Mouse (Mus musculus) right cerebral cortex, postnatal 4 days (tissue): ENCODE measurements around the gene Knl1.
"Not testable (repeated sequence)": the region's sequence is repeated elsewhere in the genome, so short reads cannot be mapped to it uniquely, and the experiment has no call there.

Experiments used
- DNase-seq: peaks from one replicate; pipeline ENCODE4 v3.0.0-alpha.2; 2022

Knl1 gene

DNA sequence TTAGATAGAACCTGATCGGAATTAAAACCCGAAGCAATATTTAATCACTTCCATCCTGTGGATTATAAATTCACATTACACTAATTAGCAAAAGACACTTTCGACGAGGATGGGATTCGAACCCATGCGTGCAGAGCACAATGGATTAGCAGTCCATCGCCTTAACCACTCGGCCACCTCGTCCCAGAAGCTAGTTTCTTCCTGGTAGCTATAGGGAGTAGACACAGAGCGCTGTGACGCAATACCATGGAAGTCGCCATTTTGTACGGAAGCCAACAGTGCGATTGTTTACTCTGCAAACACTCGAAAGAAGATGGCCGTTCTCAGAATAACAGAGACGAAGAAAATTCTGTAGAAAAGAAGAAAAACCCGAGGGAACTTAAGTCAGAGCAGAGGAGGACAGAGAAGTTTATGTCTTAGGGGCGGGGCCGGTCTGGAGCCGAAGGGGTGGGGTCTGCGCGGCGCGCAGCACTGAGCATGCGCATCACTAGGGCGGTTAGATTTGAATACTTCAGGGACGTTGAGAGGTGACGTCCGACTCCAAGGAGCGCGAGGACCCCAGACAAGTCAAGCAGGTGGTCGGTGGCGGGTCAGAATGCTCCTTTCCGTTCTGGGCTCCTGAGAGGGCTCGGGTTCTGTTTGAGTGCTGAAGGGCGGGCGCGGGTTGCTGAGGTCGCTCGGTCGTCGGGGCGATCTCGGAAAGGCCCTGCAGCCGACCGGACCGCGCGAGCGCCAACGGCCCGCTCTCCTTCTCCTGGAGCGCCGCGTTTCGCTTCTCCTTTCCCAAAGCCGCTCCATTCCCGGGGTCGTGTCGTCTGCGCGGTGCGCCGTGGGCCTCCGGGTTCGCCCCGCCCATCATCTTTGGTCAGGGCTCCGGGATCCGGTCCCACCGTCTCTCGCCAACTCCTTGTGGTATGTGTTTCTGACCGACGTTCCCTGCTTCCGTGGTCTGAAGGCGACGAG lies at the start of gene Knl1:
Gene Knl1, plus strand, starts transcription at position 471 of the 963 bp plus-strand sequence.
- peak; percentile 96 for DNase-seq

DNA sequence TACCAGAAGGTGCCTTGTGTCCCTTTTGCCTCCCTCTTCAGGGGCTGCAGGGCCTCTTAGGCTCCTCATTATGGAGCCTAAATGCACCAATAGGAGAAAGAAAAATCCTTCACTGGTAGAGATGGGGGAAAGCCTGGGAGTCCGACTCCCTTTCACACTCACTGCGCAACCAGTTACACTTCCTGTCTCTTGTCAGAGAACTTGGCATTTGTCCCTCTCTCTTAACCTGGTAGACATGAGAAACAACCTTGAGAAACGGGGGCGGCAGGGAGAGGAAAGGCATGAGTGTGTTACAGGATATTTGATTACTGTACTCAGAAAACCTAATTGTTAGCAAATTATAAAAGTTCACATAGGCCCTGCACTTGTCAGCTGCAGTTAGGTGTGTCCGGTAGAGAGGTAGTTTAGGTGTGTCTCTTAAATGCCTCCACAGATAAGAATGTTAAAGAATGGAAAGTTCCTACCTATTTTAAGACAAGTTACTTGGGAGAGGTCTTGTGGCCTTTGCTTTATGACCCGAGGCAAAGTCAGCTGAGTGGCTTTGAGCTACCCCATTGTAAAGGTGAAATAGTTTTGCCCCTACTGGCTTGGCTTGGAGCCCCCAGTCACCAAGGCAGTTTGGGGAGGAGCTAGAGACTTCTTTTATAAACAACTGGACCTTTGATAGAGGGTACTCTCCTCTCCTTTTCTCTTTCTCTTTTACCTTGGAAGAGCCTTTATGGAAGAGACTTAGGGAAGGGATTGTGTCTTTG lies 48.6 kb upstream of the Knl1 start:
- DNase-seq = no peak

DNA sequence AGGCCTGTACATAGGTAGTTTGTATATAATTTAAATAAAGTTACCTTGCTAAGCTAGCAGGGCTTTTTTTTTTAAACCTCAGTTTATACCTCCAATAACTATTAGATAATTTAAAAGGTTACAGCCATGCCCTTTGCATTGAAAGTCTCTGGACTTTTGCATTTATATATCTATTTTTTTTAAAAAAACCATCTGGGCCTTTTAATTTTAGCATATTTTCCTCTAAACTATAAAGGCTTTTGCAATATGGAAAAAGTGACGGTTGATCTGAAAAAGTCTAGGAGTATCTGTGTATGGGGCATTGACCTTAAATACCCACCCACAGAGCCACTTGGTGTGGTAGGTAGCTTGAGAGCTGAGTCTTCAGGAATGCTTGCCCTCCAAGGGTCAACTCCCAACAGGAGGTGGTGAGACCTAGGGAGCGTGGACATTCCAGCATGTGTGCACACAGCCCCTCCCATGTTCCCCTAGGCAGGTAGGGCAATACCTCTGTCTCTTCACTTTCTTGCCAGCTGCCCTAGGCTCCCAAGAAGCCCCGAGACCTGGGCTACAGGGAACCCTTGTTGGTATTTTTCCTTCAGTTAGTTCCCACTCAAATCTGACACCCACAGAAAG lies 47.8 kb upstream of the Knl1 start:
- no peak for DNase-seq

DNA sequence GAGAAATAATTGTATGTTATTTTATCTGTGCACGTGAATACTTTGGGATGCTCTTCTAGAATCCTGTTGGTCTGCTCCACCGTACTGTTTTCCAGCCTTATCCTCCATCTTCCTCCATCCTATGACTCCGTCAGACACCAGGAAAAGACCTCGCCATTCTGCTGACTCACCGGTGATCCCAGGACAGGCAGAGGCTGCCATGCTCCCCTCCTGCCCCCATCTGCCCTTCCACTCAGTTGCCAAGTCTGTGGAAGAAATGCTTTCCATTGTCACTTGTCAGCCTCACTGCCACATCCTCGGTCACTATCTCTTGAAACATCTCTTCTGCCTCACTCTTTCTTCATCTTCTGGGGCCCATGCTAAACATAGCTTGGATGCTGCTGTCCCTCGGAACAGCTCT lies 40.0 kb upstream of the Knl1 start:
- DNase-seq = no peak

DNA sequence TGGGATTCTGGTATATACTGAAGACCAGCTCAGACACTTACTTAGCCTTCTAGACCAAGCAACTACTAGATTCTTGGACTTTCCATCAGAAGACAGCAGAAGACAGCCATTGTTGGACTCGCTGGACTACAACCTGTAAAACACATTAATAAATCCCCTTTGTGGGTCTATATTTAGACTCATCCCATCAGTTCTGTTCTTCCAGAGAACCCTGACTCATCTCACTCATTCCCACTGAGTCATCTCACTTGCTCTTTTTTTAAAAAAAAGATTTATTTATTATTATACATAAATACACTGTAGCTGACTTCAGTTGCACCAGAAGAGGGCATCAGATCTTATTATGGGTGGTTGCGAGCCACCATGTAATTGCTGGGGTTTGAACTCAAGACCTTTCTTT lies 37.5 kb upstream of the Knl1 start:
- no peak for DNase-seq

DNA sequence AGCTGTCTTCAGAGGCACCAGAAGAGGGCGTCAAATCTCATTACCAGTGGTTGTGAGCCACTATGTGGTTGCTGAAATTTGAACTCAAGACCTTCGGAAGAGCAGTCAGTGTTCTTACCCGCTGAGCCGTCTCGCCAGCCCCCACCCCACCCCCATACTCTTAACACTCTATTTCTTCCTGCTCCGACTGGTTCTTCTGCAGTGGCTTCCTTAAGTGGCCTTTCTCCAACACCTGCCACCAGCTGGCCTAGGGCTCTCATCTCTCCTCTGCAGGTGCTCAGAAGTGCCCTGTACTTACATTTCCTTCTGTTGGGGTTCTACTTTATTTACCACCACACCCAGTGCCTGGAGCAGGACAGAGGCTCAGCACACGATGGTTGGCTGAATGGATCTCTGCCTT lies 31.9 kb upstream of the Knl1 start:
- no peak for DNase-seq

DNA sequence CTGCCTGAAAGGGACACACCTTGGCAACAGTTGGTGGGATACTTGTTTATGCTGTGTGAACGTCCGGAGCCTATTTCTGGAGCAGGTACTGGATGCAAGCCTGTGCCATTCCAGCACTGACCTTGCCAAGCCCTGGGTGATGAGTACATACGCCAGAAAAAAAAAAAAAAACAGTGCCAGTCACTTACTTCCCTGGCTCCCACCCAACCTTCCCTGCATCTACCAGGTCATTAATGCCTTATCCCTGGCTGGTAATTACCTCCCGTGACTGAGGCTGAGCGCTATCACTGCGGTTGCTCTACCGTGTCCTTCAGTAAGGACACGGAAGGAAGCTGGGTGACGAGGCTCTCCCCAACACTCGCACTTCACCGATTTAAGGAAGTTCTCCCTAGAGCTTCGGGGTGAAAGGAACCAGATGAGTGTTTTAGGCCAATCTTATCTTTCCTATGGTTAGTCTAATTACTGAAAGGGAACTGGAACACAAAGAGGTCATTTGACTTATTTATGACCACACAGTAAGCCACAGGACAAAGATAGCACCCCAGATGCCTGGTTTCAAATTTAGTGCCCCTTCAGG lies 31.2 kb upstream of the Knl1 start:
- DNase-seq = no peak

DNA sequence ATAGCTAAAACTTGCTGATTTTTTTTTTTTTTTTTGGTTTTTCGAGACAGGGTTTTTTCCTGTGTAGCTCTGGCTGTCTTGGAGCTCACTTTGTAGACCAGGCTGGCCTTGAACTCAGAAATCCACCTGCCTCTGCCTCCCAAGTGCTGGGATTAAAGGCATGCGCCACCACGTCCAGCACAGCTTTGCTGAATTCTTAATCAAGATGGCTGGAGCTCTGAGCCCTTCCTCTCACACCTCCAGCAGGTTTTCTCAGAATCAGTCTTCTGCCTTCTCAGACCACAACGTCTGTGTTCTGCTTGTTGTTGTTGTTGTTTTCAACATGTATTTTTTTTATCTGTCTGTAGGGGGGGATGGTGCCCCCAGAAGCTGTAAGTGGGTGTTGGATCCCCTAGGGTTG lies 30.6 kb upstream of the Knl1 start:
- not testable (repeated sequence) for DNase-seq

DNA sequence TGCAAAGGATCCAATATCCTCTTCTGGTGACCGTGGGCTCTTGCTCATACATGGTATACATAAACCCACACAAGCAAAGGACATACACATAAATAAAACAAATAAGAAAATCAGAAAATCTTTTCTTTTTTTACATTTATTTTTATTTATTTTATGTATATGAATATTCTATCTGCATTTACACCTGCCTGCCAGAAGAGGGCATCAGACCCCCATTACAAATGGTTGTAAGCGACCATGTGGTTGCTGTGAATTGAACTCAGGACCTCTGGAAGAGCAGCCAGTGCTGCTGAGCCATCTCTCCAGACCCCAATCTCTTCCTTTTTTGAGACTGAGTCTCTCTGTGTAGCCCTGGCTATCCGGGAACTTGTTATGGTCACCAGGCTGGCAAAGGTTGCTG lies 29.3 kb upstream of the Knl1 start:
- no peak for DNase-seq

DNA sequence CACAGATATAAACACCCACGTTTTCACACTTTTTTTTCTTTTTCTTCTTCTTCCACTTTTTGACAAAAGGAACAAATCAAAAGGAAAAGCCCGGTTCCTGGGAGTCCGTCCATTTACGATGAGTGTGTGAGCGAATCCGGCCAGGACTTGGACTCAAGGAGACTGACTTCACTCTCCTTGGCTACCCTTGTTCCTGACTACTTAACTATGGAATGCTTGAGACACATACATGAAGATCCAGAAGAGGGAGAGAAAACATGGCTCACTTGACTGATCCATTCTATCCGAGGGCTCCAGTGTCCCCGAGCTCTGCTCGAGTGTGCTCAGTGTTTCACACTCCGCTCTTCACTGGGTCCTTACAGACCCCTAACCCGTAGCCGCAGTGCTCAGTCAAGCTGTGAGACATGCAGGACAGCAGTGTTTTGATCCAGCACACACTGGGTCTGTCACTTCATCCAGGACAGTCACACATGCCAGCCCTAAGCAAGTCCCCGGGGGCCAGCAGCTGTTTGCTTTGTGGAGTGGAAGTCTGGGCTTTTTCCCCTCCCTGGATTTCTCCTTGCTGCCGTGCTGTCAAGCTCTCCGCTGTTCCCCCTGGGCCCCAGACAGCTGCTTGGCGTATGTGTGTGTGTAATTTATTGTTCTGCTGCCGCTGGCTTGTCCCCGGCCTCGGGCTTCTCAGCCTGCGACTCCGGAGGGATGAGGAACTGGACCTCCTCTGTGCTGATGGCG lies 28.4 kb upstream of the Knl1 start:
- DNase-seq = peak; percentile 11

DNA sequence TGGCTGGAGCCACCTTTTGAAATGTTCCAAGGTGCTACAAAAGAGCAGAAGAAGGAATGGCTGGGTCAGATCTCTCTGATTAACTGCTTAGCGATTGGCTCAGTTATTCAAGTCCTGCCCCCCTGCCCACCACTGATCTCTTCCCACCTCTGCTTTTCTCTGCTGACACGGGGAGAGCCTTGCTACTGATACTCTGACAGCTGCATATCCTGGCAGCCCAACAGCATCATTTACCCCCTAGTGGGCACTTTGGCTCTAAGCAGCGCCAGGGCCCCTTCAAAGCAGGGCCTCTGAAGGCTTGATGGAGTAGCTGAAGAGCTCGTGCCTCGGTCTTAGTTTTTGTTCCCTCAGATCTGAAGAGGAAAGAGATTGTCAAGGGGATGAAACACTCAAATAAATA lies 27.8 kb upstream of the Knl1 start:
- no peak for DNase-seq

DNA sequence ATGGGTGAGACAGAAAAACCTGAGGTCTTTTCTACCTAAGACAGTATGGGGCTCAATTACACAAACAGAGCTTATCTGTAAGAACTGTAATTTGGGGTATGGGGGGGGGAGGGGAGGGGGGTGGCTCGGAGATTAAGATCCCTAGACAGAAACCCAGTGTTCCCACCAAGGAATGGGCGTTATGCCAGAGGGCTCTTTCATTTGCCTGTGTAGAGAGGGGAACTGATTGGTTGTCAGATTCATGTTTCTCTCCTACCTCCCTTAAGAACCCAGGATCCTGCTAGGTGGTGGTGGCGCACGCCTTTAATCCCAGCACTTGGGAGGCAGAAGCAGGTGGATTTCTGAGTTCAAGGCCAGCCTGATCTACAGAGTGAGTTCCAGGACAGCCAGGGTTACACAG lies 27.4 kb upstream of the Knl1 start:
- DNase-seq = peak; percentile 24

DNA sequence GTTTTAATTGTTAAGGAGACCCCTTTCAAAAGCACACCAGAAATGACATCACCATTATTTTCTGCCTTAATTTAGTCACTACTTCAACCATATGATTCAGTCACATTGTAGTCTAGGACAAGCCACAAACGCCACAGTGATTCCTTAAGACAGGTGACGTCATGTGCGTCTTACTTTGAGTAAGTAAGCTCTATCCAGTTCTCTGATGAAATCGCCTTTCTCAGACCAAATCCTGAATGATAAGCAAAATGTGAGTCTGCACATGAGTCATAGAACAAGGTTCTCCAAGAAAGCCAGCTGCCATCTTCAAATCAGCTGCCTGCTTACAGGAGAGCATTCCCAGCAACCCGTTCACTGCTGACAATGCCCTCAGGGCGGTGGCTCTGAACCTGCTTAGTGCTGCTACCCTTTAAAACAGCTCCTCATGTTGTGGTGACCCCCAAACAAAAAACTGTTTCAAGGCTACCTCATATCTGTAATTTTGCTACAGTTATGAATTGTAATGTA lies 23.7 kb upstream of the Knl1 start:
- no peak for DNase-seq

DNA sequence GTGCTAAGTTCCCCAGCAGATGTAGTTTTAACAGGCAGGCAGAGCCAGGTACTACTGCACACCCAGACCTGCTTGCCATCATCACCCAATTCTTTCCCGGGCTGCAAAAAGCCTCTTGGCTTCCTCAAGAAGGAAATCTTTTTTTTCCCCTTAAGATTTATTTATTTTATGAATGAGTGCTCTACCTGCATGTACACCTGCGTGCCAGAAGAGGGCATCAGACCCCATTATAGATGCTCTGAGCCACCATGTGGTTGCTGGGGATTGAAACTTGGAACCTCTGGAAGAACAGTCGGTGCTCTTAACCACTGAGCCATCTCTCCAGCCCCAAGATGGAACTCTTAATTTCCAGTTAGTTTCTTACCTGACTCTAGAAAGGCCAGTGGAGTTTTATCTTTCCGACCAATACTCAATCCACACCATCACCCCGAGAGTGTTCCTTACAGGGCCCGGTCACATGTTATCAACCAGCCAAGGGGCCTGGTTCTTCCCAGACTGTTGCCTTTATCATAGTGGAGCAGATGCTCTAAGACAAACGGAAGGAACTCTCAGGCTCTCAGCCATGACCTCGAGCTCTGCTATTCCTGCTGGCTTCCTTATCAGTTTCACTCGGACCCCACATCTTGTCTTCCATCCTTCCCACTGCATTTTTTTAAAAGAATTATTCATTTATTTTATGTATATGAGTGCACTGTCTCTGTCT lies 22.2 kb upstream of the Knl1 start:
- no peak for DNase-seq

DNA sequence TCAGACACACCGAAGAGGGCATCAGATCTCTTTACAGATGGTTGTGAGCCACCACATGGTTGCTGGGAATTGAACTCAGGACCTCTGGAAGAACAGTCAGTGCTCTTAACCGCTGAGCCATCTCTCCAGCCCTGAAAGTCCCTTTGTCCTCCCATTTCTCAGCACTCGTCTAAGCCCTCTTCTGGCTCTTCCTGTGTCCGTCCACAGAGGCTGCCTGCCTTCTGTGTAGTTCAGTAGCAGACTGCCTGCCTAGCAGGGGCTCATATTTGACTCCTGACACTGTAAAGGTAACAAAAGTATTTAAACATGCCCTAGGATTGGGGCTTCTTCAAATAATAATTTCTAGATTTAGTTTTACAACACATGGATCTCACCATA lies 21.7 kb upstream of the Knl1 start:
- DNase-seq = no peak

DNA sequence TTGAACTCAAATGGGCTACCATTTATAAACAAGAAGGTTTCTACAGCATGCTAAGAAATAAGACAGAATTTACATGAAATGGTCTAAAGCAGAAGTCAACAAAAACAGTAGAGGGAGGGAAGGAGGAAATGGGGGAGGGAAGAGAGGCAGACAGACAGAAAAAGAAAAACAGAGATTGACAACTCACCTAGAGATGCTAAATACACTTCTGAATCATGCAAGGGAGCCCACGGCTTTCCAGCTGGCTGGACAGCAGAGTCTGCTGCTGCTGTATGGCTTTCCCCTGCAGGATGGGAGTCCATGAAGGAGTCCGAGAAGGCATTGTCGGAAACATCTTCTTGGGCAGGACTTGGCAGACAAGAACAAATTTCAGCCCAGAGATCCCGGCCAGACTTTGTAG lies 20.0 kb upstream of the Knl1 start:
- no peak for DNase-seq

DNA sequence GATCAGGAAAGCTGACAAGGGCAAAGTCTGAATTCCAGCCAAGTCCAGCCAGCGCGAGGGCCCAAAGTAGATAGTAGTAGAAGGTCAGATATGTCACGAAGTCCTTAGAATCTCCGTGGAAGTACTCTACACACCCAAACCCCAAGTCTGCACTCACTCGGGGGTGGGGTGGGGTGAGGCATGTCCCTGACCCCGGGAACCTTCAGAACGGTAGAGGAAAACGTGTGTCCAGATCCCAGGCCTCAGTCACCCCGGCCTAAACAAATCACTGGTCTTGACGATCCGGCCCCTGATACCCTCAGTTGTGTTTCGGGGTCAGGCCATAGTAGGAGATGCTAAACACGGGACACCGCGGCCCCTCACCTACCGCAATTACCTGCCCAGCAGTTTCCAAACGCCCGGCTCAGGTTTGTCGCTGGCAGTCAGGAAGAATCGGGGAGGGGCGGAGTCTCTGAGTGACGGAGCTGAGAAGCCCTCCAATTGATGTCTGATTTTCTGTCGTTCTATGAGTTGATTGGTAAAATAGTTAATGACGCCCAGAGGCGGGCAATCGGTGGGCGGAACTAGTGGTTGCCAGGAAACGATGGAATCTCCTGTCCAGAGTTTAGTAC lies 17.9 kb upstream of the Knl1 start, which contains the start of gene Ccdc32:
Gene Ccdc32, minus strand, starts transcription at position 453 of the 611 bp plus-strand sequence.
- peak; percentile 84 for DNase-seq

DNA sequence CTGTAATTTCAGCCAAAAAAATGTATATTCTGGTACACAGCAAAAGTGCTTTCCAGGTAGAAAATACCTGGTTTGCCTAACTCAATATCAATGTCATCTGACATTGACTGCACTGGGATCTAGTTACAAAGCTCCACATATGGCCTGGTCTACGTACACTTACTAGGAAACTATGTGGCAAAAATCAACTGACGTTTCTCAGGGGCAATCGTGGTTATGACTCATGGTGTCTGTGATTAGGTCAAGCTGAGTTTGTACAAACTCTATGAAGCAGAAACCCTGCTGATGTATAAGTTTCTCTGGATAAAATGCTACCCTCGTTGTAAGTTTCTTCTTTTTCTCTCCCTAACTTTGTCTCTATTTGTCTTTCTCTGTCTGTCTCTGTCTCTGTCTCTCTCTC lies 14.7 kb upstream of the Knl1 start:
- no peak for DNase-seq

DNA sequence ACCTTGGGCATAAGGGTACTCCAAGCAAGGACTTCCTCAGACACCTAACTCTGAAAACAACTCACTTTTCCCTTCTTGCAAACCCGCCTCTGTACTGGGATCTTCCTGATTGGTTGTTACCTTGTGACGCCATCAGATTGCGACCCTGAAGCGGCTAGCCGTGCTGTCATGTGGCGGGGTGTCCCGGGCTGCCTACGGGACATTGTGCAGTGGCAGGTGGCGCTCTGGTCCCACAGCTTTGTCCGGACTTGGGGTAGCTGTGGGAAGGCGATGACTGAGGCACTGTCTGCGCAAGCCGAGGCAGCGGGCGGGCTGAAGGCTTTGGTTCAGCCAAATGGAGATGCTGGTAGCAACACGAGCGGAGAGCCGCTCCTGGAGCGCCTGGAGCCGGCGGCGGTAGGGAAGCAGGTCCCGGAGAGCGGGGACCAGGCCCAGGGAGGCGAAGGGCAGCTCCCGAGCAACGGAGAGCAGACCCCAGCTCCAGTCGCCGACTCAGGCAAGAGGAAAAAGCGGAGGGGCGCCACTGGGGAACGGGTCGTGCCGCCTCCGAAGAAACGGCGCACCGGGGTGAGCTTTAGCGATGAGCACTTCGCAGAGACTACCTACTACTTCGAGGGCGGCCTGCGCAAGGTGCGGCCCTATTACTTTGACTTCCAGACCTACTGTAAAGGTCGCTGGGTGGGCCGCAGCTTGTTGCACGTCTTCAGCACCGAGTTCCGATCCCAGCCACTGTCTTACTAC lies 12.1 kb upstream of the Knl1 start, which contains the start of gene Rpusd2:
Gene Rpusd2, plus strand, starts transcription at position 135 of the 741 bp plus-strand sequence.
- peak; percentile 91 for DNase-seq

DNA sequence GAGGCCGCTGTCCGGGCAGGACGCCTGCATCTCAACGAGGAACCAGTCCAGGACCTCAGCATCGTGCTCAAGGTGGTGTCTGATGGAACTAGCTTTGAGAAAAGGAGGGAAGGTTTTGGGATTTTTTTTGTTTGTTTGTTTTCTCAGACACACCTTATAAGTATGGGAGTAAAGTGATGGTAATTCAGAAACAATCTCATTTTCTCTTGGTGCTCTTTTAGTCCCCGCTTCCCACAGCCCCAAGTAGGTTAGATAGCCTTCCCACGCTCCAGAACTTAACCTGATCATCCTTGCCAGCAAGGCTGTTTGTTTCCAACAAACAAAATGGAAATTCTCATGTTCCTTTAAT lies 11.5 kb upstream of the Knl1 start:
- DNase-seq = no peak
